Comparison of ENCODE assay signal across 25 mouse cellular contexts in genomic region chr8:13122887-13123421, GRCm38 (mm10). TPM values are rescaled to one million over a fixed set of nuclear protein-coding genes. Genes with fewer than 3 reads are reported as not detected.
DNase-seq lines count a peak whose midpoint lies in the region; ATAC-seq lines count a peak whose summit lies in the region.
"Had no signal": no experiment of that assay in that cellular context is flagged by ENCODE, and none has a peak within 500 bp of the region (broad histone marks: within the 10 kb centered on the region; RNA-seq: fewer than 3 reads in every experiment).

No protein-coding gene starts in this region.

- intact Hi-C loops in heart, postnatal 25 days (cut with DNase I), result no loop called here

- peaks cover 69% of the 10 kb centered on the region for H3K36me3 ChIP-seq in heart, embryonic 12.5 days
- peaks cover 95% of the 10 kb centered on the region for H3K36me3 ChIP-seq in liver, embryonic 12.5 days

- no peaks in the 10 kb centered on the region for H3K27me3 ChIP-seq in heart, embryonic 12.5 days (replicated peaks)
- no peaks in the 10 kb centered on the region for H3K27me3 ChIP-seq in liver, embryonic 12.5 days (replicated peaks)
- H3K27me3 ChIP-seq: embryonic facial prominence, embryonic 13.5 days; forebrain, embryonic 12.5 days; intestine, embryonic 15.5 days; limb, embryonic 15.5 days; midbrain, embryonic 12.5 days; neural tube, embryonic 15.5 days had no signal

- H3K9ac ChIP-seq in heart, embryonic 12.5 days, result no peak overlapping the region
- H3K9ac ChIP-seq in liver, embryonic 12.5 days, result no peak overlapping the region; the same call in 1 of the 2 replicates
- H3K9ac ChIP-seq: embryonic facial prominence, embryonic 13.5 days; forebrain, embryonic 12.5 days; intestine, embryonic 15.5 days; limb, embryonic 15.5 days; midbrain, embryonic 12.5 days; neural tube, embryonic 15.5 days had no signal

- no peaks in the 10 kb centered on the region for H3K9me3 ChIP-seq in heart, embryonic 12.5 days (replicated peaks)
- no peaks in the 10 kb centered on the region for H3K9me3 ChIP-seq in liver, embryonic 12.5 days (replicated peaks)
- H3K9me3 ChIP-seq: embryonic facial prominence, embryonic 13.5 days; forebrain, embryonic 12.5 days; intestine, embryonic 15.5 days; limb, embryonic 15.5 days; midbrain, embryonic 12.5 days; neural tube, embryonic 15.5 days had no signal

- no peak overlapping the region for H3K4me3 ChIP-seq in heart, embryonic 12.5 days
- no peak overlapping the region for H3K4me3 ChIP-seq in liver, embryonic 12.5 days
- H3K4me3 ChIP-seq: embryonic facial prominence, embryonic 13.5 days; erythroblast, embryonic 14.5 days; forebrain, embryonic 12.5 days; intestine, embryonic 15.5 days; limb, embryonic 15.5 days; midbrain, embryonic 12.5 days; neural tube, embryonic 15.5 days had no signal

- 67% methylated on average over 7 of the region's 7 CpGs for WGBS in heart, embryonic 12.5 days
- 29% methylated on average over 7 of the region's 7 CpGs for WGBS in liver, embryonic 12.5 days (ENCODE audit: insufficient replicate concordance)

- no peak for DNase-seq in heart, postnatal 25 days (ENCODE audit: low spot score)
- peak; percentile 56 for DNase-seq in MEL-GATA-1-ER (ENCODE audit: extremely low read depth, low read depth)
- no peak for DNase-seq in layer of hippocampus, adult 11-12 months (ENCODE audit: low spot score)
- no peak for DNase-seq in spleen, postnatal 14 days (ENCODE audit: low spot score in 2 of 2)
- DNase-seq in adrenal gland, adult (ENCODE audit: inconsistent age in 2 of 2, low spot score in 1 of 2), result no peak
- DNase-seq: adrenal gland, postnatal 36 days; cerebellum, adult 11-12 months; cerebellum, postnatal 10 days; gastrocnemius, postnatal 36 days; heart, postnatal 14 days; kidney, adult 8-10 months; kidney, postnatal 36 days; left cerebral cortex, postnatal 4 days; lung, postnatal 4 days had no signal

- H3K4me1 ChIP-seq in heart, embryonic 12.5 days (replicated peaks), result peaks cover 35% of the 10 kb centered on the region
- H3K4me1 ChIP-seq in liver, embryonic 12.5 days, result peaks cover 59% of the 10 kb centered on the region
- H3K4me1 ChIP-seq: embryonic facial prominence, embryonic 13.5 days; forebrain, embryonic 12.5 days; intestine, embryonic 15.5 days; limb, embryonic 15.5 days; midbrain, embryonic 12.5 days; neural tube, embryonic 15.5 days had no signal

- H3K4me2 ChIP-seq in heart, embryonic 12.5 days, result no peak overlapping the region
- peak overlapping the region; percentile 15 for H3K4me2 ChIP-seq in liver, embryonic 12.5 days
- H3K4me2 ChIP-seq: embryonic facial prominence, embryonic 13.5 days; forebrain, embryonic 12.5 days; intestine, embryonic 15.5 days; limb, embryonic 15.5 days; midbrain, embryonic 12.5 days; neural tube, embryonic 15.5 days had no signal

- ATAC-seq in heart, embryonic 12.5 days (ENCODE audit: insufficient number of reproducible peaks, low FRiP score), result no peak
- peak; percentile 53 for ATAC-seq in liver, embryonic 12.5 days
- ATAC-seq in megakaryocyte, adult 5-6 weeks (ENCODE audit: poor library complexity, severe bottlenecking), result peak; percentile 43
- ATAC-seq: hindbrain, embryonic 16.5 days; intestine, embryonic 15.5 days had no signal

- peak overlapping the region; percentile 14; the same call in 1 of the 2 replicates for H3K27ac ChIP-seq in heart, embryonic 12.5 days (ENCODE audit: poor library complexity, severe bottlenecking)
- H3K27ac ChIP-seq in liver, embryonic 12.5 days, result peak overlapping the region; percentile 80
- H3K27ac ChIP-seq: embryonic facial prominence, embryonic 13.5 days; forebrain, embryonic 12.5 days; intestine, embryonic 15.5 days; limb, embryonic 15.5 days; midbrain, embryonic 12.5 days; neural tube, embryonic 15.5 days had no signal

RNA-seq across cellular contexts. Expression of gene Cul4a, which starts 17.5 kb away (rescaled TPM):
- 124 and 137 TPM in 2 replicates for polyA plus RNA-seq in heart, embryonic 12.5 days (2016; fragmentation: Nextera tagmentation; extraction: Ambion mirVana)
- total RNA-seq in heart, postnatal 25 days (2021), result 10 to 100 TPM; 75.1 to 76.1 TPM
- 97.6 and 98.2 TPM in 2 replicates for polyA plus RNA-seq in liver, embryonic 12.5 days (2016; fragmentation: Nextera tagmentation; extraction: Ambion mirVana)
- 57.4 and 60.7 TPM in 2 replicates for total RNA-seq in megakaryocyte, adult 5-6 weeks (2015)
- 56.9 and 57.9 TPM in 2 replicates for total RNA-seq in megakaryocyte, adult 5-6 weeks (2017)

RNA-seq across cellular contexts. Expression of gene Pcid2, which starts 17.7 kb away (rescaled TPM):
- 29.3 and 29.5 TPM in 2 replicates for polyA plus RNA-seq in heart, embryonic 12.5 days (2016; fragmentation: Nextera tagmentation; extraction: Ambion mirVana)
- 10 to 100 TPM in 1 of 2 experiments, 1 to 10 TPM in 1; 8.8 to 10.3 TPM for total RNA-seq in heart, postnatal 25 days (2021)
- polyA plus RNA-seq in liver, embryonic 12.5 days (2016; fragmentation: Nextera tagmentation; extraction: Ambion mirVana), result 25.6 and 28.1 TPM in 2 replicates
- 17.0 and 21.2 TPM in 2 replicates for total RNA-seq in megakaryocyte, adult 5-6 weeks (2015)
- 14.0 and 14.1 TPM in 2 replicates for total RNA-seq in megakaryocyte, adult 5-6 weeks (2017)

RNA-seq across cellular contexts. Expression of gene Lamp1, which starts 36.0 kb away (rescaled TPM):
- 364 and 372 TPM in 2 replicates for polyA plus RNA-seq in heart, embryonic 12.5 days (2016; fragmentation: Nextera tagmentation; extraction: Ambion mirVana)
- 100 to 1,000 TPM; 374 to 387 TPM for total RNA-seq in heart, postnatal 25 days (2021)
- polyA plus RNA-seq in liver, embryonic 12.5 days (2016; fragmentation: Nextera tagmentation; extraction: Ambion mirVana), result 199 and 203 TPM in 2 replicates
- total RNA-seq in megakaryocyte, adult 5-6 weeks (2015), result 609 and 613 TPM in 2 replicates
- total RNA-seq in megakaryocyte, adult 5-6 weeks (2017), result 770 and 822 TPM in 2 replicates
